Mouse (Mus musculus) liver, adult (tissue): ENCODE data around the gene Ssbp3.

Experiments
- GATA4 ChIP-seq: IDR thresholded peaks from 2 replicates; pipeline ENCODE4 v1.6.1; 2014; ENCODE audit warnings: mild to moderate bottlenecking, low read length; ENCODE audit not compliant: insufficient replicate concordance

Gene Ssbp3

DNA sequence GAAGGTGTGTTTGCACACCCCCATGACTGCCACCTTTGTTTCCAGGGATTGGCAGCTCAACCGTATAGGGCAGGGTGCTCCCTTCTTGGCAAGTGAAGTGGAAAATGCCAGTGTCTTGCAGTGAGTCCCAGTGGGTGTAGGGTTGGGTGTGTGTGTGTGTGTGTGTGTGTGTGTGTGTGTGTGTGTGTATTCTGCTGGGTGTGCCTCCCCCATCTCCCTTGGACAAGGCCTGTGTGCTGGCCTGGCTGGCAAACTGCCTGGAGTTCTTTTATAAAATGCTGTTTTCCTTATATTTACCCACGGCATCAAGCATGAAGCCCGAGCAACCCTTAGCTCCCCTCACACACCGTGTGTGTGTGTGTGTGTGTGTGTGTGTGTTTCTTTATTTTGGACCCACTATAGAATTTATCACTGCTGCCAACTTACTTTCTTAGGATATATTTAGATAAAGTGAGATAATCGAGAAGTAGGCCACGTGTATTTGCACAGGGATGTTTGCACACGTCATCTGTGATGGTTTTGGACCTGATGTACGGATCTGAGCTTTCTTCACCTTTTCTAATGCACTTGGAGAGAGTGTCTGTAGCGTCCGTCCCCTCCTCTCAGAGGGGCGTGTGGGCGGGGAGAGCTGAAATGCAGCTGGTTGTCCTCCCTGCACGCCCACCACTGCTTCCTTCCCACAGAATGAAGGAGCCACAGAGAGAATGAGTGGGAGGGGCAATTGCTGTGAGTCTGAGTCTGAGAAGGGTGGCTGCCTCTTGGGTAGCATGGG, 86.0 kb downstream of the Ssbp3 start:
- no peak for TF ChIP-seq GATA4

DNA sequence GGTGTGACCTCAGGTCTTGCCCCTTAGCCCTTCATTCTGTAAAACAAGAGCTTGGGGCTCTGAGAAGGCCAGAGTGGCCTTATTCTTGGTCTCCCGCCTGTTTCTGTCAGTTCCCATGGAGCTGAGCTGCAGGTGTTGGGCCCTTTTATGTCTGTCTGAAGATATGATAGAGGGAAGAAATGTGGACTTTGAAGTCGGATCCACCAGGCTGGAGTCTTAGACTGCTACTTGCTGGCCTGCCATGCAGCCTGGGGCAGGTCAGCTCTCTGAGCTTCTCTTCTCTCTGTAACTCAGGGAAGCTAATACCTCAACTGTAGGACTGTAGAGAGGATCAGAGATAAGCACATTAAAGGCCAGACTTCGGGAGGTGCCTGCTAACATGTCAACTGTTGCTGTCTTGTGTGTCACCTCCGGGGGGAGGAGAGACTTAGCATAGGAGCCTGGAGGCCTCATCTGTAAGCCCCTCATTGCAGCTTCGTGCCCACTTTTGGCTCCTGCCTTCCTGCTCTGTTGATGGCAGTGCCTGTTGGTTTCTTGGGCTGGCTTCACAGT, 90.8 kb downstream of the Ssbp3 start:
- no peak for TF ChIP-seq GATA4

DNA sequence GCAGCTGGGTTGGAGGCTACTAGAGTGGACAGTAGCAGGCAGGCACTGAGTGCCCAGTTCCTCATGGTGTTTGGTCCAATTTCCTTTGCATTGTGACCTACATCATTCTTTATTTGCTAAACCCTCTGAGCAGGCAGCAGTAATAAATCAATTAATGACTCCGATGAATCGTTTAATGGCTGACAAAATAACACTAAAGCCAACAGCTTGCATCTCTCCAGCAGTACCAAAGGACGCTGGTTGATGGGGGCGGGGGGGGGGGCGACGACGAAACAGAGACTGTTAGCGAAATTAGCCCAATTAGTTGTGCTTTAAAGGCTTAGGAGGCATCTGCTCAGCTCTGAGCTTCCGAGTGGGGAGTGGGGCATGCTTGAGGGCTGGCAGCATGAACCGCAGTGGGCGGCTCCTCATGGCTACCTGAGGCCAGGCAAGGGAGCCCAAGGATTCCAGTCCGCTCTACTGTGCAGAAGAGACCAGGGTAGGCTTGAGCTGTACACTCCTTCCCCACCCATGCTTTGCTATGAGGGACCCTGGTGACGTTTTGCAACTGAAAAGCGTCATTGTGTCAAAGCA, 91.5 kb downstream of the Ssbp3 start:
- no peak for TF ChIP-seq GATA4

- no peak for TF ChIP-seq GATA4
Observed at GRCm38 (mm10) chr4:107002517-107003165, 92.1 kb downstream of the Ssbp3 start.

GRCm38 (mm10) chr4:107003199-107003598, 92.7 kb downstream of the Ssbp3 start:
- no peak for TF ChIP-seq GATA4

GRCm38 (mm10) chr4:107003786-107004185, 93.3 kb downstream of the Ssbp3 start:
- no peak for TF ChIP-seq GATA4

GRCm38 (mm10) chr4:107004346-107004745, 93.8 kb downstream of the Ssbp3 start:
- no peak for TF ChIP-seq GATA4

DNA sequence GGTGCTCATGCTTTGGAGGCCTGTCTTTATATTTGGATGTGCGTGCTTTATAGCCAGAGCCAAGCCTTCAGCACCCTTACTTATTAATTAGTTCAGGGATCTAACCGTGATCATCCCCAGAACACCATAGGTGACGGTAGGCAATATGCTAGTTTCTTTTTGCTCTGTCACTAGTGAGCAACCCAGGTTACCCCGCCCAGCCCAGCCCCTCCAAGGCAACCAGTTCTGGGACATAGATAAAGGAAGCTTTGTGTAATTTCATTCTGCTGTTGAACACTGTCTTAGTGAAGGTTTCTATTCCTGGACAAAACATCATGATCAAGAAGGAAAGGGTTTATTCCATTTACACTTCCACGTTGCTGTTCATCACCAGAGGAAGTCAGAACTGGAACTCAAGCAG, 94.7 kb downstream of the Ssbp3 start:
- TF ChIP-seq GATA4: no peak

DNA sequence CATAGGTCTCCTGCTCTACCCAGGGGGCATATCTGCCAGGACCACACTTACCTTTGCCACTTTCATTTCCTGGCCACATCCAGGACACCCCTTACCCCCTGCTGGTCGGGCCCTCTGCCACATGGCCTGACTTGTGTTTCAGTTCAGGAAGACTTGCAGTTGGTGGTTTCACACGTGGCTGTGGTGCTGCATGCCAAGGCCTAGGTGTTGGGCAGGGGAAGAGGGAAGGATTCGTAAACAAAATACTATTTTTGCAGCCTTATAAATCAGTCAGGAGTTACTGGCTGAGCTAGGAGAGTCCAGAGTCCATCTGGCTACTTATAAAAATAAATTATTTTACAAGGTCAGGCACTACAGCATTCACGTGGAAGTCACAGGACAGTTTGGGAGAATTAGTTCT, 95.7 kb downstream of the Ssbp3 start:
- TF ChIP-seq GATA4: no peak

- TF ChIP-seq GATA4: no peak
Observed at GRCm38 (mm10) chr4:107006807-107007206, 96.3 kb downstream of the Ssbp3 start.

DNA sequence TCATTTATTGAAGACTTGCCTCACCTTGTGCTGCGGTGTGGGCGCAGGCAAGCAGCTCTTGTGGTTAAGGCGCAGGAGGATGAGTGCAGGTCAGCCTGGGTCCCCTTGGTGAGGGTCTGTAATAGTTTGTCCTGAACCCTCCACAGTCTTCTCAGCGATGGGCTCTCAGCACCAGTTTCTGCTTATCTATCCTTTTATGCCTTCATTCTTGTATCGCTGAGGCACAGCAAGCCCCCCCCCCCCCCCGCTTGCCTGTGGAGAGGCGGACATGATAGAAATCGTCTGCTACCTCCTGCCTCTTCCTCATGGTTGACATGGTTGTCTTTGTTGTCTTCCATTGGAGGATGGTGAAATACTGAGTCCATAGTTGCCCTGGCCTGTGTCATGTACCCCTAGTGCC, 96.9 kb downstream of the Ssbp3 start:
- TF ChIP-seq GATA4: no peak

DNA sequence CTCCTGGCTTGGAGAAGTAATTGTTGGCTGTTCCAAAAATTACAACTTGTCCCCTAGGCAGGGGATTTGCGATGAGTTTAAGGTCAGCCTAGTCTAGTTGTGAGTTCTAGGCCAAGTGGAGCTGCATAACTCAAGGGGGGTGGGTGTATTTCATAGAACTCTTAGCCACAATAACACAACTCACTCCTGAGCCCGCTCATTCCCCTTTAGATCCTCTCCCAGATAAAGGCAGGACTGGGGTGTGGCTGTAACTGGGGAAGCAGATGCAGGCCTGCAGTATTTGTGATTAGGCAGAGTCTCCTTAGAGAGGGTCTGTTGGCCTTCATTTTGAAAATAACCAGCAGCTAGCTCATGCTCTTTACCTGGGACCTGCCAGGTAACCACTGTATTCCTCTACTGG, 97.7 kb downstream of the Ssbp3 start:
- TF ChIP-seq GATA4: no peak; the same call in 1 of the 2 replicates

GRCm38 (mm10) chr4:107009548-107009947, 99.0 kb downstream of the Ssbp3 start:
- TF ChIP-seq GATA4: no peak

- no peak for TF ChIP-seq GATA4
Observed at GRCm38 (mm10) chr4:107011325-107012004, 101.0 kb downstream of the Ssbp3 start.

DNA sequence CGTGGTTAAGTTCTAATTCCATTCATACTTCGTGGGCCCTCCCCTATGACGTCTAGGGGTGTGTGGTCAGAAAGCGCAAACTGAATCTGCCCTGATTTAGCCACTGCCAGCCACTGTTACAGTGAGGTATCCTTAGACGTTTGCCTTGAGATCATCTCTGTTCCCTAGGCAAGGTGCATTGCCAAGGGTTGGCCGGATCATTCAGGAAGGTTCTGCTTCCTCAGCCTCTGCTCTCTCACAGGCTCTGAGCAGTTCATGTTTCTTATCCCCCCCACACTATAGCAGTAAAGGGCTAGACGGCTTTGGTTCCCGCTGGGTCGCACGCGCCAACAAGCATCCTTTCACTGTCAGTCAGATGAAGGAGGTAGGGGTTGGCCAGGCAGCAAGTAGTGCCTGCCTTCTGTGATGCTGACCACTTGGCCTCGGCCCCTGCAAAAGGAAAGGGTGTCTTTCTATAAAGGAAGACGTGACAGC, 101.5 kb downstream of the Ssbp3 start:
- no peak for TF ChIP-seq GATA4

GRCm38 (mm10) chr4:107012574-107012973, 102.1 kb downstream of the Ssbp3 start:
- TF ChIP-seq GATA4: no peak
